Mouse (Mus musculus) megakaryocyte progenitor cell, adult 5-6 weeks (primary cell): ENCODE measurements around the gene Lrrc47. TPM values are rescaled to one million over a fixed set of nuclear protein-coding genes. Genes with fewer than 3 reads are reported as not detected.

Source experiments
- ATAC-seq: replicated peaks from 2 replicates; pipeline ENCODE4 v1.8.0; 2016; ENCODE audit warnings: mild to moderate bottlenecking, moderate TSS enrichment, inconsistent platforms; ENCODE audit not compliant: poor library complexity
- total RNA-seq, 2 experiments: library from RNA; stranded (forward) in 1 of 2; stranded (reverse) in 1 of 2; fragments of 157-497, 149-512 nt in 1 of 2; fragments of 200-1000 nt in 1 of 2; gene quantifications; 2 replicates each; pipeline versions ENCODE4 v1.2.3 to v1.2.4; 2015 to 2017

Gene Lrrc47
- total RNA-seq (2015) (11.1 and 11.3 TPM in 2 replicates), total RNA-seq (2017) (25.5 and 49.3 TPM in 2 replicates)

GRCm38 (mm10) chr4:154011646-154012089 lies at the start of gene Lrrc47:
TSS of gene Lrrc47 (plus strand) at chr4:154011731.
- ATAC-seq = peak; percentile 88

- ATAC-seq = no peak
Observed at GRCm38 (mm10) chr4:153962631-153963030, 48.9 kb upstream of the Lrrc47 start.

DNA sequence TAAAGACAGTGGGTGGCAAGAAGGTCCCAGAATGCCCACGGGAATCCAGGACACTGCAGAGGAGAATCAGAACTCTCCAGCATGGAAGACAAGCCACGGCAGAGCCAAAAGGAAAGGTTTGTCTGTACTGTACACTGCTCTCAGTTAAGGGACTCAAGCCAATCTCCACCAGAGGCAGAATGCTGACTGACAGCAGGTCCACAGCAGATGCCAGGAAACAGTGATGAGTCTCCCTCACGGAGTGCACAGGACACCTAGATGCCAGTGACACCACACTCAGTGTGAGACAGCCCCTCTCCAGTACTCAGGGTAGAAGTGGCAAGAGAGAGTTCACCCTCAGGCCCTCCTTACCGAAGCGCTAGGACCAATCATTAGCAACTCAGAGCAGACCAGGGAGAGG lies 44.9 kb upstream of the Lrrc47 start:
- no peak for ATAC-seq

DNA sequence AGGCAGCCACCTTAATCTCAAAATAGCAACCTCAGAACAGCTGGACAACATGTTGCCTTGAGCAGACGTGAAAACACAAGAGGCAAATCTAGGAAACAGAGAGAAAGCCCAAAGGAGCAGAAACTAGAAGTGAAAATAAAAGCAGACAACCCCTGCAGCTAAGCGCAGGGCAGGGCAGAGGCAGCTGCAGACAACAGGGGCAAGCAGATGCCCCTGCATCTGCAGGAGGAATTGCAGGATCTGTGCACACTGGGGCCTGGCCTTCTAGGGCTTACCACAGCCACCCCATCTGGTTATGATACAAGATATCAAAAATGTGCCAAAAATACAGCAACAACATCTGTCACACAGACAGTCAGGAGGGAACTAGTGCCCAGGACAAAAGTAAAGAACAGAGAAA lies 44.0 kb upstream of the Lrrc47 start:
- no peak for ATAC-seq

- no peak for ATAC-seq
Observed at GRCm38 (mm10) chr4:153968063-153968462, 43.5 kb upstream of the Lrrc47 start.

DNA sequence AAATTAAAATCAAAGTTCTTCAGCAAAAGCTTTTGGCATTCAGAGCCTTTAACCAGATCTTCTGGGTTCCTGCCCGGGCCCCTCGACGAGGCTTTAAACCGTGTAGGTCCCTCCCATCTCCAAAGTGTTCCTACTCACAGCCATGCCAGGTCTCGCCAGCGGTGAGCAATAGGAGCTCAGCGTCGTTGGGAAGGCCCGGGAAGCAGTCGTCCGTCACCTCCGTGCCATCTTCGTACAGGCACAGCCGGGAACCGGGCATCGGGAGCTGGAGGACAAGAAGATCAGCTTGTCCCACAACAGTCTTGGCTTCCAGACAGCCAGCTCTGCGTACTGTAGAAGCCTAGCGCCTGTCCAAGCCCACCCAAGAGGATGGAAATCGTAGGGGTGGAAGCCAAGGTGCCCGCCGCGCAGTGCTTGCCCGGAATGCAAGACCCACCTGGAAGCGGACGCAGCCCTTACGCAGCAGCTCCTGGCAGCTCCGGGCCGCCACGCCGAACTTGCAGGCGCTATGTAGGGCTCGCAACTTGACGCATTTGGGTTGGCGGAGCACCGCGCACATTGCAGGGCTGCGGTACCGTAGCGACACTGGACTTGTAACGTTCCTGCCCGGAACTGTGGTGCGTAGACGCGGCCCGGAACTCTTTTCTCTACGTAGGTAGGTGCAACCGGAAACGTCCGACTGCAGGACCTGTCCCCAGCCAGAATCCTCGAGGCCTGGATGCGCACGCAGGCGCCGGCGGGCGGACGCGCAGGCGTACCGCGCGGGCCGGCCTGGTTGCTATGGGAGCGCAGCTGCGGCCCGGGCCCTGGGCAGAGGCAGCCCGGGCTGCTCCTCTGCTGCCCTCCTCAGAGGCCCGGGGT lies 36.9 kb upstream of the Lrrc47 start, which contains the start of the genes Dffb and Cep104:
Gene Dffb, minus strand, starts transcription at position 696 of the 861 bp plus-strand sequence.
Gene Cep104, plus strand, starts transcription at position 764 of the 861 bp plus-strand sequence.
- peak; percentile 81 for ATAC-seq

- peak; percentile 18 for ATAC-seq
Observed at GRCm38 (mm10) chr4:153975292-153975662, 36.3 kb upstream of the Lrrc47 start.

DNA sequence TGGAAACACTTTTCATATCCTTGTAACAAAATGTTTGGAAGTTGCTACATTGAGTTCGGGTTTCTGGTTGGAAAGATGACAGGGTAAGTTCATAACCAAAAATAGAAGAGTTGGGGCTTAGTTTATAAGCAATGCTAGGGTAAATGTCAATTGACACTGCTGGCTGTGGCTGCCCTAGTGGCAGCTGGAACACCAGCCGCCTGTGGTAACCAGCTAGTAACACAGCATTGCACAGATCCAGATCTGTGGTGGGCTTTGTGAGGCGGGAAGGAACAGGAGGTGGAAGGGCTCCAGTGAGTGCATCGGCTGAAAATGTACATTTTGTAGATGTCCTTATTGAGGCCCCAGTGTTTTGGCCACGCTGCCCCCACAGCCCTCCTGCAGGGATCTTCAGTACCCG lies 35.8 kb upstream of the Lrrc47 start:
- ATAC-seq = peak; percentile 47

- no peak for ATAC-seq
Observed at GRCm38 (mm10) chr4:153979243-153979642, 32.3 kb upstream of the Lrrc47 start.

DNA sequence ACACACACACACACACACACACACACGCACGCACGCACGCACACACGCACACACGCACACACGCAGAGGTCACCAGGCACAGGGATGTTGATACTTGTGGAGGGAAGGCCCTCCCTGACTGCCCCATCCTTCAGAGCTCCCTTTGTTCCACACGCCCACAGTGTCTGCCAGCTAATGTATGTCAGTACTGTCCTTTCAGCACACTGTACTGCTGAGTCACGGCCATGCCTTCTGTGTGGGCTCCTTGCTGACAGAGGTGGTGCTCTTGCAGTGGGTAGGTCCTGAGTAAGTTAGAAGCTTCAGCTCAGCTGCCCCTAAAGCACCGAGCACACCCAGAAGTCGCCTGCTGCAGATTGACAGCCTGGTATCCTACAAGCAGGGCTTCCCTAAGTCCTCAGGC lies 31.1 kb upstream of the Lrrc47 start:
- ATAC-seq = no peak

DNA sequence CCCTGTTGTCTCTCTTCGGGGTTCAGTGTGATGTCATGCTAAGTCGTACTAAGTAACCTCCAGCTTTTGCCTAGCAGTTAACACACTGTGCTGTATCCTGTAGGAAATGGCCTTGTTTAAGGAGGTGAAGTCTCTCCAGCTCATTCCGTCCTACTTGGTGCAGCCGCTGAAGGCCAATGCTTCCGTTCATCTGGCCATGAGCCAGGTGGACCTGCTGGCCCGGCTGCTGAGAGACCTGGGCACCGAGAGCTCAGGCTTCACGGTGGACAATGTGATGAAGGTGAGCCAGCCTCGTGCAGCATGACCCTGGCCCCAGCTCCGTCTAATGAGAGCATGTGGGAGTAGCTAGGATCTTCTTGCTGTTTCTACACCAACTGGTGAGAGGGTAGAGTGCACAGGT lies 18.8 kb upstream of the Lrrc47 start:
- no peak for ATAC-seq

DNA sequence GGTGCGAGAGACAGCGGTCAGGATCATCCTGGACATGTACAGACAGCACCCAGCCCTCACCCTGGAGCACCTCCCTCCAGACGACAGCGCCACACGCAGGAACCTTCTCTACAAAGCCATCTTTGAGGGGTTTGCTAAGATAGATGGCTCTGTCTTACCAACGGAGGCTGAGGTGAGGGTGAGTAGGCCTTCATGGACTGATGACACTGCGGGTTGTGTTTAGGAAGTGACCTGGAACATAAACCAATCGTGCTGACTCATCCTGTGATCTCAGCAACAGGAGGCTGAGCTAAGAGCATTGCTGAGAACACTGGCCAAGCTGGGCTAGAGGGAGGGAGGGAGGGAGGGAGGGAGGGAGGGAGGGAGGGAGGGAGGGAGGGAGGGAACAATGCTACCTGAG lies 18.0 kb upstream of the Lrrc47 start:
- ATAC-seq = no peak

DNA sequence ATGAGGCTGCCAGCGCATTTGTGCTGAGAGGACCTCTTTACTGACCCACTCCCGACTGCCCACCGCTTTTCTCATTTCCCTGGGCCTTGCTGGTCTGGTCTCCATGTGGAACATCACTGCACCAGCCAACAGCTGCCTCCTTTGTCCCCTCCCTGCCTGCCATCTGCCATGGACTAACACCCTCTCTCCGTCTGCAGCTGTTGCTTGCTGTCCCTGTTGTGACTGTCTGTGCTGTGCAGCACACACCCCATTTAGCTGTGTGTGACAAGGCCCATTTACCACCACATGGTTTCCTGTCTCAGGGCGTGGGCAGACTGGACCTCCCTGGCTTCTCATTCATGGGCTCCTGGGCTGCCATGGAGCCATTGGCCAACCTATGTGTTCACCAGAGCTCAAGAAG lies 6.0 kb upstream of the Lrrc47 start:
- no peak for ATAC-seq

GRCm38 (mm10) chr4:154006264-154006663 lies 5.3 kb upstream of the Lrrc47 start:
- ATAC-seq = no peak

DNA sequence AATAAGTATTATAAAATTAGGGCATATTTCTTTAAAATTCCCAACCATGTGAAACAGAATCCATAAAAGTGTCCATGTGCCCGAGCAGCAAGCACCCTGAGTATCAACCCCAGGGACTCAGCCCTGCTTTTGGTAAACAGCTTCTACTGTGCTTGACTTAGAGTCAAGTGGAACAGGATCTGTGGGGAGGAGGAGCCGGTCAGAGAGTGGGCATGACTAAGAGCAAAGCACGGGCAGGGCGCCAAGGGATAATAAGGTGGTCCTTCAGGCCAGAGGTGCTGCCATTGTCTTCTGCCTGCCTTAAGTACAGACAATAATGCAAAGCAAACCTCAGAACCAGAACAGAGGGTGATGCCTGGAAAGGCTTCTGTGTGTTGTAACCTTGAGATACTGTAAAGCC lies 3.8 kb upstream of the Lrrc47 start:
- no peak for ATAC-seq

DNA sequence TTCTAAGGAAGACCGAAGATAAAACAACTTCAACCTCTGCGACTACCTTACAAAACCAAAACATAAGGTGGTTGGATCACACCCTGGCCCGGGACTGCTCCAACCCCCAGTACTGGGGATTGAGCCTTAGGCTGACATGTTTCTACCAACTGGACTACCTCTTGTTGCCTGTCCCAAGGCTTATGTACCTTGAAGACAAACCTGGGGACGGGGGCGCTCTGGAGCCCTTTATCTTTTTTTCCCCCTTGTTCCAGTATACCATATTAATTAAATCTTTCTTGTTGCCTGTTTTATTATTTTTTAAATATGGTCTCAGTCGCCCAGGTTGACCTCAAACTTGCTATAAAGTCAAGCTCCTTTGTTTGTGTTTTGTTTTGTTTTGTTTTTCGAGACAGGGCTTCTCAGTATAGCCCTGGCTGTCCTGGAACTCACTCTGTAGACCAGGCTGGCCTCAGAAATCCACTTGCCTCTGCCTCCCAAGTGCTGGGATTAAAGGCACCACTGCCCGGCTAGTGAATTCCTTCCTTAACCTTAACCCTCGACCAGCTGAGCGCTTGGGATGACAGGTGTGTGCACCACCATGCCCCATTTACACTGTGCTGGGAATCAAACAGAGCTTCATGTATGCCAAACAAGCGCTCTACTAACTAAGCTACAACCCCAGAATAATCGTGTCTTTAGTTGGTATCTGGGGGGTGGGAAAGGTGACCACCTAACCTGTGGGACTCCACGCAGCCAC lies 455 bp upstream of the Lrrc47 start:
- peak; percentile 43 for ATAC-seq

- peak; percentile 53 for ATAC-seq
Observed at GRCm38 (mm10) chr4:154012132-154012882, 776 bp downstream of the Lrrc47 start.

DNA sequence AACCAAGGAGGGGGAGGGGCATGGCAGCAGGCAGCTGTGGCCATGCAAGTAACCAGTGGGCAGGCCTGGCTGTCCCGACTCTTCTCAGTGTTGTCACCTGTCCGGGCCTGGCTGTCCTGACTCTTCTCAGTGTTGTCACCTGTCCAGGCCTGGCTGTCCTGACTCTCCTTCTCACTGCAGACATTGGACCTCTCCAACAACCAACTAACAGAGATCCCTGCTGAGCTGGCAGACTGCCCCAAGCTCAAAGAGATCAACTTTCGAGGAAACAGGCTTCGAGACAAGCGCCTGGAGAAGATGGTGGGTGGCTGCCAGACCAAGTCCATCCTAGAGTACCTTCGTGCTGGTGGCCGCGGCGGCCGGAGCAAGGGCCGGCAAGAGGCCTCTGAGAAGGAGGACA lies 3.9 kb downstream of the Lrrc47 start:
- no peak for ATAC-seq

GRCm38 (mm10) chr4:154019571-154019970 lies 8.0 kb downstream of the Lrrc47 start:
- peak; percentile 43 for ATAC-seq

DNA sequence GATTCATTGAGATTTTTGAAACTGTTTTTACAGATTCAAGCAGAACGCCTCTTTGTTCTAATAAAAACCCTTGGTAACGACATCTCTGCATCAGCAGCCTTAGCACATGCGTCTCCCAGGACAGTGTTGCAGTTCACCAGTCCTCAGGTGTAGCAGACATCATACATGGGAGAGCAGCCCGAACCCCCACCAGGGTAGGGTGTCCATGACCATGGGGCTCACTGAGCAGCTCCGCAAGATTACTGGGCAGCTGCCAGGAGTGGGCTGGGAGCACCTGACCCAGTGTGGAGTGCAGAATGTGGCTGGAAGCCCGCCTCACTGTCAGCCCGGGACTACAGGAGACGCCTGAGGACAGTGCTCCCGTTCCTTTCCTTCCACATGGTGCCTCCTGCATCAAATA lies 9.9 kb downstream of the Lrrc47 start:
- ATAC-seq = no peak

DNA sequence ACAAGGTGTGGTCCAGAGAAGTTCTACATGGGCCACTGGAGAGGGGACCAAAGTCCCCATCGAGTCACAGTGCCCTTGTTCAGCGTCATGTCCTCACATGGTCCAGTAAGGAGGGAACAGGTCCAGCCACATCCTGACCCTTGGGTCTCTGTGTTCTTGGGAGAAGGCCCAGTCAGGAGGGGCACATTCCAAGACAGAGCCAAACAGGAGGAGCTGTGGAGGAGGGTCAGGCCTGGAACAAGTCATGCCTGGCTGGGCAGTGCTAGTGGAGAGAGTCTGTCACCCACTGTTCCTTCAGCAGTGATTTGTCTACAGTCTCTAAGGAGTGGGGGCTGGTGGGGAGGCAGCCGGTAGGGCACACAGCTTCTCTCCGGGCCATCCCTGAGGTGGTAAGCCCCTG lies 10.9 kb downstream of the Lrrc47 start:
- no peak for ATAC-seq
